Mouse (Mus musculus) ES-E14 (cell line): ENCODE measurements around the gene 3110018I06Rik.

Experiments
- HCFC1 ChIP-seq: IDR thresholded peaks from 2 replicates; pipeline ENCODE4 v1.6.1; 2012; ENCODE audit warnings: low read length, inconsistent platforms, borderline replicate concordance; ENCODE audit not compliant: insufficient read depth
- MAFK ChIP-seq: IDR thresholded peaks from 2 replicates; pipeline ENCODE4 v1.6.1; 2014; ENCODE audit warnings: mild to moderate bottlenecking, low read depth, low read length, inconsistent platforms; ENCODE audit not compliant: insufficient read depth
- ZNF384 ChIP-seq: IDR thresholded peaks from 2 replicates; pipeline ENCODE4 v1.6.1; 2012; ENCODE audit warnings: low read depth, low read length, inconsistent platforms

DNA sequence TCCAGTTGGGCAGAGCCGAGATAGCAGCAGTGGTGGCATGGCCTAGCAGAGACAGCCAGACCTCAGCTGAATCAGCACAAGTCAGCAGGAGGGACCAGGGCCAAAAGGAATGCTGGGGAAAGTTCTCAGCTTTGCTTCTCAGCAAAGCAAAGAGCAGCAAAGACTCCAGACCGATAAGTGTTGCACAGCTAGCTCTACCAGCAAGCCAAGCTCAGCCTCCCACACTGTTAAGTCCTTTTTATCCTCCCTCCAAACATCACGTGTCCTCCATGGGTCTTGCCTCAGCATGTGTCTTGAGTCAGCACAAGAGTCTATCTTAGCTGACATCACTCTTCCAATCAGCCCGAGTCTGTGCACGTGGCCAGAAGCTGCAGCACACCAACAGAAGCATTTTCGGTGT, at the start of gene 3110018I06Rik:
- TF ChIP-seq MAFK: no peak
- no peak for TF ChIP-seq HCFC1
- TF ChIP-seq ZNF384: no peak
